Mouse (Mus musculus): Measurements from ENCODE around the gene Kit. TPM values are rescaled to one million over a fixed set of nuclear protein-coding genes. Genes with fewer than 3 reads are reported as not detected.
A peak's percentile ranks its signal among the peaks of the same experiment; 100 is the strongest.

Kit gene
- polyA plus RNA-seq, 1 experiment from 2014 or later: 13.0 TPM

GRCm38 (mm10) chr5:75579646-75580268, 5.0 kb downstream of the Kit start:
- Histone ChIP-seq H3K4me1 (ENCODE audit: control insufficient read depth, insufficient read depth, low read length) (no peaks in the 10 kb centered on the region), H3K4me2 (ENCODE audit: low read depth, low read length) (no peak overlapping the region), H3K27ac (ENCODE audit: low read length) (no peak overlapping the region), H3K9ac (ENCODE audit: low read length) (no peak overlapping the region), H3K27me3 (ENCODE audit: control insufficient read depth, insufficient read depth, low read length) (peaks cover 10% of the 10 kb centered on the region), H3K4me3 (ENCODE audit: low read length) (no peak overlapping the region), H3K9me3 (replicated peaks; ENCODE audit: control insufficient read depth, low read length) (no peaks in the 10 kb centered on the region), H3K36me3 (ENCODE audit: control insufficient read depth, insufficient read depth) (no peaks in the 10 kb centered on the region)
- ATAC-seq (replicated peaks; ENCODE audit: extremely low read depth, insufficient read depth, low FRiP score): no peak
- 47% methylated on average over 11 of the region's 11 CpGs for WGBS

- H3K4me3 ChIP-seq (ENCODE audit: low read length): no peak overlapping the region
- ATAC-seq (replicated peaks; ENCODE audit: extremely low read depth, insufficient read depth, low FRiP score): no peak
- H3K9ac ChIP-seq (ENCODE audit: low read length): no peak overlapping the region
- H3K4me2 ChIP-seq (ENCODE audit: low read depth, low read length): no peak overlapping the region
- no peaks in the 10 kb centered on the region for H3K4me1 ChIP-seq (ENCODE audit: control insufficient read depth, insufficient read depth, low read length)
- 48% methylated on average over 7 of the region's 7 CpGs for WGBS
- H3K9me3 ChIP-seq (replicated peaks; ENCODE audit: control insufficient read depth, low read length): no peaks in the 10 kb centered on the region
- peaks cover 5% of the 10 kb centered on the region; the same call in 1 of the 2 replicates for H3K27me3 ChIP-seq (ENCODE audit: control insufficient read depth, insufficient read depth, low read length)
- no peaks in the 10 kb centered on the region for H3K36me3 ChIP-seq (ENCODE audit: control insufficient read depth, insufficient read depth)
- no peak overlapping the region for H3K27ac ChIP-seq (ENCODE audit: low read length)
These were observed 7.2 kb downstream of the Kit start for GRCm38 (mm10) chr5:75581926-75582325.

- H3K4me1 ChIP-seq (ENCODE audit: control insufficient read depth, insufficient read depth, low read length): no peaks in the 10 kb centered on the region
- no peak overlapping the region for H3K4me3 ChIP-seq (ENCODE audit: low read length)
- H3K36me3 ChIP-seq (ENCODE audit: control insufficient read depth, insufficient read depth): no peaks in the 10 kb centered on the region
- H3K27ac ChIP-seq (ENCODE audit: low read length): no peak overlapping the region
- no peaks in the 10 kb centered on the region for H3K9me3 ChIP-seq (replicated peaks; ENCODE audit: control insufficient read depth, low read length)
- no peaks in the 10 kb centered on the region for H3K27me3 ChIP-seq (ENCODE audit: control insufficient read depth, insufficient read depth, low read length)
- H3K9ac ChIP-seq (ENCODE audit: low read length): no peak overlapping the region
- ATAC-seq (replicated peaks; ENCODE audit: extremely low read depth, insufficient read depth, low FRiP score): no peak
- WGBS: 85% methylated on average over 4 of the region's 4 CpGs
- no peak overlapping the region for H3K4me2 ChIP-seq (ENCODE audit: low read depth, low read length)
These were observed 13.1 kb downstream of the Kit start for GRCm38 (mm10) chr5:75587781-75588180.

DNA sequence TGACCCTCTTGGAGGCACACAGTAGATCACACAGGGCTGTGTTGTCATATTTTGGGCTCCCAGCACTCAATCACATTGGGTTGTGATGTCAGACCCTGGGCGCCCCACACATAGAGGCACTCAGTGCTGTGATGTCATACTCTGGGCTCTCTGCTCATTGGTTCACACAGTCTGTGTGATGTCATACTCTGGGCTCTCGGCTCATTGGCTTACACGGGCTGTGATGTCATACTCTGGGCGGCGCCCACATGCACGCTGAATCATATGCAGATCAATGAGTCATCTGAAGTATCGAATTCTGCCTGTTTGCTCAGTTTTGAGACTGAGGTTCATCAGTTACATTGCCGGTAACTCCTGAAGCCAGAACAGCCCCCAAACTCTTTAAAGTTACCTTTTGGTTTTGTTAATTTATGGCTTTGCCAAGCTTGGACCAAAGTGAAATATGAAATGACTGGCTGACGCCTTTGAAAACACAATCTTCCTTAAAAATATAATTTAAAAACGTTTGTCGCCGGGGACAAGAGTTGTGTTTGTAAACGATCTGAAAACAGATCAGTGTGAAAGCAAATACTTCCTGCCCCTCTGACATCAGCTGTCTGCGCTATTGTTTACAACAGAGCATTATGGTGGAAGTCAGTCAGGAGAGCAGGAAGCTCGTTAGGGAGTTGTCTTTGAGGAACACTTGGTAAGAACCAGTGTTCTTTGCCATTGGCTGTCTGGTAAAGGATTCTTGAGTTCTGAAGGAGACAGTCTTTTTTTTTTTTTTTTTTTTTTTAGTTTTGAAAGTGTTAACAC, 15.0 kb downstream of the Kit start:
- Histone ChIP-seq H3K4me3 (ENCODE audit: low read length) (no peak overlapping the region), H3K9ac (ENCODE audit: low read length) (no peak overlapping the region), H3K27ac (ENCODE audit: low read length) (peak overlapping the region; percentile 20; the same call in 1 of the 2 replicates), H3K9me3 (replicated peaks; ENCODE audit: control insufficient read depth, low read length) (no peaks in the 10 kb centered on the region), H3K36me3 (ENCODE audit: control insufficient read depth, insufficient read depth) (no peaks in the 10 kb centered on the region), H3K4me2 (ENCODE audit: low read depth, low read length) (no peak overlapping the region), H3K27me3 (ENCODE audit: control insufficient read depth, insufficient read depth, low read length) (no peaks in the 10 kb centered on the region), H3K4me1 (ENCODE audit: control insufficient read depth, insufficient read depth, low read length) (no peaks in the 10 kb centered on the region)
- 80% methylated on average over 15 of the region's 15 CpGs for WGBS
- no peak for ATAC-seq (replicated peaks; ENCODE audit: extremely low read depth, insufficient read depth, low FRiP score)

- Histone ChIP-seq H3K4me1 (ENCODE audit: control insufficient read depth, insufficient read depth, low read length) (0 out of 2 replicates have a peak, but pooled peaks cover under 1% of the 10 kb centered on the region), H3K27ac (ENCODE audit: low read length) (no peak overlapping the region), H3K9ac (ENCODE audit: low read length) (no peak overlapping the region), H3K27me3 (ENCODE audit: control insufficient read depth, insufficient read depth, low read length) (no peaks in the 10 kb centered on the region), H3K4me2 (ENCODE audit: low read depth, low read length) (no peak overlapping the region), H3K36me3 (ENCODE audit: control insufficient read depth, insufficient read depth) (no peaks in the 10 kb centered on the region), H3K9me3 (replicated peaks; ENCODE audit: control insufficient read depth, low read length) (no peaks in the 10 kb centered on the region), H3K4me3 (ENCODE audit: low read length) (no peak overlapping the region)
- 69% methylated on average over 6 of the region's 6 CpGs for WGBS
- ATAC-seq (replicated peaks; ENCODE audit: extremely low read depth, insufficient read depth, low FRiP score): no peak
These were observed 16.2 kb downstream of the Kit start for GRCm38 (mm10) chr5:75590961-75591360.

DNA sequence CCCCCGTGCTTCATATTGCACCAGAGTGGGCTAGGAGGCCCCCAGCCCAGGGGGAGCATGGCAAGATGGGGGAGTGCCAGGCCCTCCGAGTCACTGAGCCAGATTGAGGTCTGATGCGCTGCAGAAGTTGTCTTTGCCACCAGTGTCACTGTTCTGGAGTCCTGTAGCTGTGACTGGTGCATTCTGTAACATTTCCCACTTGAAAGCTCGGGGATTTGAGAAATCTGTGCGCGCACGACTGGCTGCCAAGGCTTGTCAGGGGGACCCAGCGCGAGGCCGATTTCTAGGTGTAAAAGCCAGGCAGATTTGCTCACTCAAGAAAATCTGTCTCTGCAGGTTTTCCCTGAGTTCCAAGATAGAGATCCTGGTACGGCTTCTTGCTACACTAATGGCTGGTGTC, 16.9 kb downstream of the Kit start:
- ATAC-seq (replicated peaks; ENCODE audit: extremely low read depth, insufficient read depth, low FRiP score): no peak
- 82% methylated on average over 11 of the region's 11 CpGs for WGBS
- no peak overlapping the region for H3K4me2 ChIP-seq (ENCODE audit: low read depth, low read length)
- 0 out of 2 replicates have a peak, but pooled peaks cover 3% of the 10 kb centered on the region for H3K4me1 ChIP-seq (ENCODE audit: control insufficient read depth, insufficient read depth, low read length)
- H3K27ac ChIP-seq (ENCODE audit: low read length): no peak overlapping the region
- no peaks in the 10 kb centered on the region for H3K36me3 ChIP-seq (ENCODE audit: control insufficient read depth, insufficient read depth)
- H3K4me3 ChIP-seq (ENCODE audit: low read length): no peak overlapping the region
- H3K9me3 ChIP-seq (replicated peaks; ENCODE audit: control insufficient read depth, low read length): no peaks in the 10 kb centered on the region
- no peak overlapping the region for H3K9ac ChIP-seq (ENCODE audit: low read length)
- H3K27me3 ChIP-seq (ENCODE audit: control insufficient read depth, insufficient read depth, low read length): no peaks in the 10 kb centered on the region

DNA sequence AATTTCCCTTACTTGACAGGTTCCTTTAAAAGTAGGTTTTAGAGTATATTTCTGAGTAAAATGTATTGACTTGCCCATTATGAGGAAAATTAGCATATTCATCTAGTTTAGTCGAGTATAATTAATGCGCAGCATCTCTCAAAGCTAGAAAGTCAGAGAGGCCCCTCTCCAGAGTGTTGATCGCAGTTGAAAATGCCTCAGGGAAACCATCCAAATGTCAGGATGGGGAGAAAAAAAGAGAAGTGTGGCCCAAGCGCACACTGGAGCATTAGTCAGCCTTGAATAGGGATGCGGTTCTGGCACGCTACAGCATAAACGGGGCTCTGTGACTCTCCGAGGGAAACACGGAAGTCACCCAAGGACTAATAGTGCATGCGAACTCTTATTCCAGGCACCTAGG, 20.6 kb downstream of the Kit start:
- no peak overlapping the region for H3K4me2 ChIP-seq (ENCODE audit: low read depth, low read length)
- no peak for ATAC-seq (replicated peaks; ENCODE audit: extremely low read depth, insufficient read depth, low FRiP score)
- H3K36me3 ChIP-seq (ENCODE audit: control insufficient read depth, insufficient read depth): no peaks in the 10 kb centered on the region
- H3K4me3 ChIP-seq (ENCODE audit: low read length): no peak overlapping the region
- H3K27me3 ChIP-seq (ENCODE audit: control insufficient read depth, insufficient read depth, low read length): no peaks in the 10 kb centered on the region
- H3K9ac ChIP-seq (ENCODE audit: low read length): no peak overlapping the region
- no peak overlapping the region for H3K27ac ChIP-seq (ENCODE audit: low read length)
- no peaks in the 10 kb centered on the region for H3K9me3 ChIP-seq (replicated peaks; ENCODE audit: control insufficient read depth, low read length)
- WGBS: 92% methylated on average over 10 of the region's 10 CpGs
- H3K4me1 ChIP-seq (ENCODE audit: control insufficient read depth, insufficient read depth, low read length): peaks cover 6% of the 10 kb centered on the region; the same call in 1 of the 2 replicates

- no peak overlapping the region for H3K27ac ChIP-seq (ENCODE audit: low read length)
- no peaks in the 10 kb centered on the region for H3K9me3 ChIP-seq (replicated peaks; ENCODE audit: control insufficient read depth, low read length)
- H3K4me1 ChIP-seq (ENCODE audit: control insufficient read depth, insufficient read depth, low read length): peaks cover 6% of the 10 kb centered on the region; the same call in 1 of the 2 replicates
- no peak overlapping the region for H3K9ac ChIP-seq (ENCODE audit: low read length)
- H3K4me3 ChIP-seq (ENCODE audit: low read length): no peak overlapping the region
- WGBS: 28% methylated on average over 14 of the region's 14 CpGs
- no peaks in the 10 kb centered on the region for H3K36me3 ChIP-seq (ENCODE audit: control insufficient read depth, insufficient read depth)
- peak; percentile 73; the same call in 1 of the 2 replicates for ATAC-seq (replicated peaks; ENCODE audit: extremely low read depth, insufficient read depth, low FRiP score)
- no peaks in the 10 kb centered on the region for H3K27me3 ChIP-seq (ENCODE audit: control insufficient read depth, insufficient read depth, low read length)
- peak overlapping the region; percentile 26 for H3K4me2 ChIP-seq (ENCODE audit: low read depth, low read length)
These were observed 21.5 kb downstream of the Kit start for GRCm38 (mm10) chr5:75596211-75596610.

DNA sequence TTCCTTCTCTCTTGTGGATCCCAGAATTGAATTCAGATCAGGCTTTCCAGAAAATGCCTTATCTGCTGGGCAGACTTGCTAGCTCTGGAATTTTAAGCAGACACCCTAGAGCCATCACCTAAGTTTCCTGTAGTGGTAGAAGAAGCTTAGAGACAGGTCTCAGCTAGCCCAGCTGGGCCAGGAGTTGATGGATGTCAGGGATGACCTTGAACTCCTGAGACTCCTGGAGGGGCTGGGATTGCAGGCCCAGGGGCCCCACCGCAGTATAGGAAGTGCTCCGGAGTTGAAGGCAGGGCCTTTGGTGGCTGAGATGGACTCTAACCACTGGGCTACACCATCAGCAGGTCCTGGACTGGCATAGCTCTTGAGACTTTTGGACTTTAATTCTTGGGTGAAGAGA, 22.6 kb downstream of the Kit start:
- H3K4me3 ChIP-seq (ENCODE audit: low read length): no peak overlapping the region
- H3K4me2 ChIP-seq (ENCODE audit: low read depth, low read length): no peak overlapping the region
- H3K27ac ChIP-seq (ENCODE audit: low read length): no peak overlapping the region
- no peaks in the 10 kb centered on the region for H3K36me3 ChIP-seq (ENCODE audit: control insufficient read depth, insufficient read depth)
- no peak for ATAC-seq (replicated peaks; ENCODE audit: extremely low read depth, insufficient read depth, low FRiP score)
- 61% methylated on average over 2 of the region's 2 CpGs for WGBS
- H3K9me3 ChIP-seq (replicated peaks; ENCODE audit: control insufficient read depth, low read length): no peaks in the 10 kb centered on the region
- H3K4me1 ChIP-seq (ENCODE audit: control insufficient read depth, insufficient read depth, low read length): peaks cover 6% of the 10 kb centered on the region; the same call in 1 of the 2 replicates
- H3K9ac ChIP-seq (ENCODE audit: low read length): no peak overlapping the region
- no peaks in the 10 kb centered on the region for H3K27me3 ChIP-seq (ENCODE audit: control insufficient read depth, insufficient read depth, low read length)

Measured in heart, embryonic 16.5 days (tissue).